Mouse (Mus musculus) adrenal gland, adult 2 months (tissue): ENCODE data around the gene Selenos. TPM values are rescaled to one million over a fixed set of nuclear protein-coding genes. Genes with fewer than 3 reads are reported as not detected.

Experiments used
- DNase-seq: peaks from one replicate; pipeline ENCODE4 v3.0.0; 2021
- polyA plus RNA-seq: library from polyadenylated mRNA; depleted of rRNA; stranded (reverse); fragments of >200 nt; gene quantifications from 2 replicates; pipeline ENCODE4 v1.2.3, GENCODE M21; 2012; rRNA removed
- total RNA-seq, 2 experiments: library from RNA; stranded (reverse); gene quantifications; 2 replicates each; pipeline ENCODE4 v1.2.3; 2021

Gene Selenos
- total and polyA plus RNA-seq, 3 experiments, result 79.6 to 188 (median 100) TPM

GRCm38 (mm10) chr7:66118796-66119195, 39.3 kb downstream of the Selenos start:
- no peak for DNase-seq

GRCm38 (mm10) chr7:66120139-66120538, 40.7 kb downstream of the Selenos start:
- no peak for DNase-seq

DNA sequence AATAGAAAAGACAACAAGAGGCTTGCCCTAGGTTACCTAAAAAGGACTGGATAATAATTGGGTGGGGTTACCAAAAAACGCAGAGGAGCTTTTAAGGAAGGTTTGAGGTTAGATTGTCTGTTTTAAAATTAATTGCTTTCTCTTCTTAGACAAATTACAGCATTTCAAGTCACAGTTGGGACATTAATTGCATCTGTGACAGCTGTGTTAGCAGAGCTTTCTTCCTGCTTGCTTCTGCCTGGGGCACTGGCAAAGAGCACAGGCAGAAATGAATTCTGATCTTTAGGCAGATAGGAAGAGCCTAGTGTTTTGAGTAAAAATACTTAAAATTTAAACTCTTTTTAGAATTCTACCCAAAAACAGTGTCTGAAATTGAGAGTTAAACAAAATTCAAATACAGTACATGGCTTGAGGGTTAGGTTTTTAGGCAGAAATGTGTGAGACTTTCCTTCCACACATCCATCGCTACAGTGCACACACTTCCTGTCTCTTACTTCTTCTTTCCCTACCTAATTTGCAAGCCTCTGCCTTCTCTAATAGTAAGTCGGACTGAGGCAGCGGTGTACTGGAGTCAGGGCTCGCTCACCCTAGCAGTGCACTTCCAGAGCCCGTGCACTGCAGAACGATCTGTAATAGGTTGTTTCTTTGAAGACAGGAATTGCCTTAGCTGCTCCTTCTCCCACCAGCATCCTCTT, 41.4 kb downstream of the Selenos start:
- no peak for DNase-seq

DNA sequence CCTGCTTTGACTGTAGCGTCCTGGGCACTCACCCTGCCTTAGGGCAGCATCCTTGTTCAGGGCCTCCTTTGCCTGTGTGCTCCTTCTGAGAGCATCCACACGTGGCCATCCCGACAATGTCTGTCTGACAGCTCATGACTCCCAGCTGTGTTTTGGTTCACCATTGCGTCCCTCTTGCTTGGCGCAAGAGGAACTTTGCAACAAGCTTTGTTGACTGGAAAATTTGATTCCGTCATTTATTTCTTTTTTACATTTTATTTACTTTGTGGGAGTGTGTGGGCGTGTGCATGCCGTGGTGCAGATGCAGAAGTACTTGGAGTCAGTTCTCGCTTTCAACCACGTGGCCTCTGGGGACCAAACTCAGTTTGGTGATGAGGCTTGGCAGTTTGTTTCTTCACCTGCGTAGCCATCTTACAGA, 45.1 kb downstream of the Selenos start:
- DNase-seq, result no peak

DNA sequence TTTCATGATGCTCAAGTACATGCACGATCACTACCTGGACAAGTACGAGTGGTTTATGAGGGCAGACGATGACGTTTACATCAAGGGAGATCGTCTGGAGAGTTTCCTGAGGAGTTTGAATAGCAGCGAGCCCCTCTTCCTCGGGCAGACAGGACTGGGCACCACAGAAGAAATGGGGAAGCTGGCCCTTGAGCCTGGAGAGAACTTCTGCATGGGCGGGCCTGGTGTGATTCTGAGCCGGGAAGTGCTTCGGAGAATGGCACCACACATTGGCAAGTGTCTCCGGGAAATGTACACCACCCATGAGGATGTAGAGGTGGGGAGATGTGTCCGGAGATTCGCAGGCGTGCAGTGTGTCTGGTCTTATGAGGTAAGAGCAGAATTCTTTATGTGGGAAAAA, 45.9 kb downstream of the Selenos start:
- no peak for DNase-seq

- no peak for DNase-seq
Measured at GRCm38 (mm10) chr7:66127951-66128645, 48.6 kb downstream of the Selenos start.

DNA sequence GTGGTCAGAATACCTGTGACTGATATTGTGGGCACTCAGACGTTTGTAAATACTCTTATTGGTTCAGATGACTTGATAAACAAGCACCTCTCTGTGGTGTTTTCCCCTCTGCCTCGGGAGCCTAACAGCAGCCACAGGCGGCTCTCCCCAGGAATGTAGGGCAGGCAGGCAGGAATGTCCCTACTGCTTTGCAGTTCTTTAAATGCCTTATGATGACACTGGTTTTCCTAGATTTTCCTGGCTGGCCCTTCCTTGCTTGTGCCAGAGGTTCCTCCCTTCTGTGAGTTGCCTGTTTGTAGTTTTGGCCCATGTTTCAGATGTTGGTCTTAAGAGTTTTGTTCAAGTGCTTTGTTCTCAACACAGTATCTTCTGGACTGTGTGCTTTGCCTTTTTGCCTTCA, 49.4 kb downstream of the Selenos start:
- DNase-seq, result no peak

GRCm38 (mm10) chr7:66130296-66130695, 50.8 kb downstream of the Selenos start:
- DNase-seq, result no peak

DNA sequence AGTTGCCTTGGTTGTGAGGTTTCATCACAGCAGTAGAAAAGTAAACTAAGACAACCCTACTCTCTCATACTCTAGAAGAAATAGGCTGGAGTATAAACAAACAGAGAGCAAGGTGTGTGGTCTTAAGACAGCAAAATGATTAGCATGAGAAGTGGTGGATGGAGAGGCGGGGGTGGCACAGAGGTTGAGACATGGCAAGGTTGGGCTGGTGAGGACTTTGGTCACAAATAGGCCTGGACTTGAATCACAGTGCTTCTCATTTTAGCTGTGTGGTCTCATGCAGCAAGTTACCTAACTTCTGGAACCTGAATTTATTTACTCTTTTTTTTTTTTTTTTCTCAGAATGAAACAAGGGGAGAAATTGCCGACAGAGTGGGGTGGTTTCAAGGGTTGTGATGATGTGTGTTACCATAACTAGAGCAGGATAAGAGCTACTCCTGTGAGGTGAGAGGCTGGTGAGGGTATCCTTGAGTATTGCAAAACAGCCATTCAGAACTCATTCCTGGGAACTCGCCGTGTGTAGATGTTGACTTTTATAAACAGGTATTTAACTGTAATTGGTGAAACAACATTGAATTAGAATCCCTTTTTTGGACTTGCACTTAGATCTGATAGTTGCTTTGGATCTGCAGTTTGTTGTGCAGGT, 52.5 kb downstream of the Selenos start:
- DNase-seq, result no peak

GRCm38 (mm10) chr7:66134154-66134553, 54.7 kb downstream of the Selenos start:
- DNase-seq, result no peak

GRCm38 (mm10) chr7:66135644-66136043, 56.2 kb downstream of the Selenos start:
- no peak for DNase-seq

- no peak for DNase-seq
Measured at GRCm38 (mm10) chr7:66136187-66136586, 56.7 kb downstream of the Selenos start.

- no peak for DNase-seq
Measured at GRCm38 (mm10) chr7:66137309-66137708, 57.9 kb downstream of the Selenos start.

DNA sequence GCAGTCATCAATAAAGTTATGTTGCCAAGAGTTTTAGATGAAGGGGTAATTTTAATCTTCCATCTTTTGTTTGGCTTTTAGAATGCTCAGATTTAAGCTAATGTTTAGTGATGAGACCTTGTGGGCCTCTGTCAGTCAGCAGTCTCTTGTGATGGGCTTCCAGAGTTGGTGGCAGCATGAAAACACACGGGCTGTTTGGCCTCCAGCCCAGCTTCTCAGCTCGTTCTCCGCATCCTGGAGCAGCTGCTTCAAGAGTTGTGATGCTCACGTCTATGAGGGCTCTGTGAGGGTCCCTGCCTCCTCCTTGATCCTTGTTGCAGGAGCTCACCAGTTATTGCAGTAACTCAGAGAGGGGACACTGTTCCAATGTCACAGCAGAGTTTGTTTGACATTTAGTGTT, 58.9 kb downstream of the Selenos start:
- DNase-seq, result no peak

DNA sequence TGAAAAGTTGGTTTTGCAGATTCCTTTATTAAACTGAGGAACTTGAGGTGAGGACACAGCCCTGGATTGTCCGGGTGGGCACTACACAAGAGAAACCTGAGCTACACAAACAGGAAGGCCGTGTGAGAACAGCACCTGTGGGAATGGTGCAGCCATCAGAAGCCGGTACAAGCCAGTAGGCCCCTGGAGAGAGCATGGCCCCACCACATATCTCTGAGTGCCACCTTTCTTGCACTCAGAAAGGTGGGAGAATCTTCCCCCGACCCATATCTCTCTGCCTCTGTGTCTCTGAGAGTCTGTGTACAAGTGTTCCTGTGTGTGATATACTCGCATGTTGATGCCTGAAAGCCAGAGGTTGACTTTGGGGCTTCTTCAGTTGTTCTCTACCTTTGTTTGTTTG, 59.4 kb downstream of the Selenos start:
- DNase-seq, result no peak

Other genes with a start within 250 kb of the Selenos start
- 10 to 100 TPM; 23.0 to 34.8 TPM for gene Pcsk6, start 217.9 kb upstream of the Selenos start, total RNA-seq
- 7.0 and 9.8 TPM in 2 replicates for gene Pcsk6, start 217.9 kb upstream of the Selenos start, polyA plus RNA-seq
- not detected for gene Gm45213, start 36.0 kb upstream of the Selenos start, total RNA-seq
- not detected in 2 replicates for gene Gm45213, start 36.0 kb upstream of the Selenos start, polyA plus RNA-seq
- 10 to 100 TPM; 29.9 to 32.6 TPM for gene Snrpa1, start 20.6 kb upstream of the Selenos start, total RNA-seq
- gene Snrpa1, start 20.6 kb upstream of the Selenos start, polyA plus RNA-seq, result 1.1 and 3.3 TPM in 2 replicates
- 10 to 100 TPM; 12.6 to 17.0 TPM for gene Chsy1, start 29.9 kb downstream of the Selenos start, total RNA-seq
- gene Chsy1, start 29.9 kb downstream of the Selenos start, polyA plus RNA-seq, result 3.2 and 4.1 TPM in 2 replicates